Mouse (Mus musculus) hindbrain, postnatal 0 days (tissue): ENCODE data around the gene Cd3d. TPM values are rescaled to one million over a fixed set of nuclear protein-coding genes. Genes with fewer than 3 reads are reported as not detected.
"Not testable (repeated sequence)": the region's sequence is repeated elsewhere in the genome, so short reads cannot be mapped to it uniquely, and the experiment has no call there.

Source experiments
- ATAC-seq: fragments of 200-750 bp; cut with Nextera tagmentation; 2 replicates; pipeline ENCODE4 v1.8.0; 2017; ENCODE audit warnings: mild to moderate bottlenecking, moderate TSS enrichment, moderate library complexity
- DNase-seq: peaks from one replicate; pipeline ENCODE4 v3.0.0-alpha.2; 2015; ENCODE audit warnings: low spot score
- H3K27ac ChIP-seq: fragments of 300-500 bp; sonication (generic); 2 replicates; pipeline ENCODE4 v1.5.1; 2014; ENCODE audit warnings: mild to moderate bottlenecking
- H3K27me3 ChIP-seq: fragments of 300-500 bp; sonication (generic); 2 replicates; pipeline ENCODE4 v1.6.1; 2014; ENCODE audit warnings: low read length, mixed read lengths; ENCODE audit not compliant: insufficient read depth
- H3K36me3 ChIP-seq: fragments of 300-500 bp; sonication (generic); 2 replicates; pipeline ENCODE4 v1.6.1; 2014; ENCODE audit warnings: low read length, mixed read lengths; ENCODE audit not compliant: insufficient read depth
- H3K4me1 ChIP-seq: fragments of 300-500 bp; sonication (generic); 2 replicates; pipeline ENCODE4 v1.6.1; 2014; ENCODE audit warnings: antibody characterized with exemption, low read length, mixed read lengths; ENCODE audit not compliant: insufficient read depth
- H3K4me2 ChIP-seq: fragments of 300-500 bp; sonication (generic); 2 replicates; pipeline ENCODE4 v1.6.1; 2014; ENCODE audit warnings: low read depth, mild to moderate bottlenecking, low read length, moderate library complexity, mixed read lengths
- H3K4me3 ChIP-seq: fragments of 300-500 bp; sonication (generic); 2 replicates; pipeline ENCODE4 v1.5.1; 2014; ENCODE audit warnings: low read length
- H3K9ac ChIP-seq: fragments of 300-500 bp; sonication (generic); replicated peaks from 2 replicates; pipeline ENCODE4 v1.6.1; 2014; ENCODE audit warnings: mild to moderate bottlenecking, low read length, moderate library complexity, mixed read lengths
- H3K9me3 ChIP-seq: fragments of 300-500 bp; sonication (generic); 2 replicates; pipeline ENCODE4 v1.6.1; 2016; ENCODE audit warnings: low read length, mixed read lengths
- CTCF ChIP-seq: IDR thresholded peaks from 2 replicates; pipeline ENCODE4 v1.5.1; 2016; ENCODE audit warnings: antibody characterized with exemption, control low read depth, low read depth
- WGBS: fragments of 180-500 bp; shearing (Covaris S2); extraction: QIAGEN DNeasy Blood & Tissue Kit; methylation state at CpG from one replicate; pipeline ENCODE4 v1.1.7; 2014; 5-methylcytosine and 5-hydroxymethylcytosine counted together
- polyA plus RNA-seq: library from polyadenylated mRNA; unstranded; fragments of >200 nt; fragmentation: Nextera tagmentation; extraction: Ambion mirVana; gene quantifications from 2 replicates; pipeline ENCODE4 v1.2.1, GENCODE M21; 2015
- total RNA-seq: library from RNA; depleted of rRNA; stranded (reverse); fragments of >200 nt; gene quantifications from 2 replicates; pipeline ENCODE4 v1.2.3, GENCODE M21; 2014

Gene Cd3d
- total and polyA plus RNA-seq, 2 experiments from 2014 or later: 0.09 TPM; not detected in 1

GRCm38 (mm10) chr9:44965833-44966466 is 15.6 kb upstream of the Cd3d start:
- WGBS: 13% methylated on average over 10 of the region's 10 CpGs
- Histone ChIP-seq H3K27me3 (no peaks in the 10 kb centered on the region), H3K27ac (peak overlapping the region; percentile 67), H3K9me3 (no peaks in the 10 kb centered on the region), H3K36me3 (peaks cover 8% of the 10 kb centered on the region; the same call in 1 of the 2 replicates), H3K4me1 (peaks cover 7% of the 10 kb centered on the region), H3K9ac (peak overlapping the region; percentile 52), H3K4me3 (peak overlapping the region; percentile 60), H3K4me2 (peak overlapping the region; percentile 93)
- DNase-seq (no peak), ATAC-seq (no peak)
- no peak for TF ChIP-seq CTCF

- Histone ChIP-seq H3K27me3 (no peaks in the 10 kb centered on the region), H3K9me3 (no peaks in the 10 kb centered on the region), H3K36me3 (no peaks in the 10 kb centered on the region), H3K4me3 (no peak overlapping the region), H3K27ac (no peak overlapping the region), H3K9ac (no peak overlapping the region), H3K4me1 (peaks cover 7% of the 10 kb centered on the region), H3K4me2 (no peak overlapping the region)
- 29% methylated on average over 3 of the region's 3 CpGs for WGBS
- ATAC-seq: no peak
- peak; percentile 75 for DNase-seq
- TF ChIP-seq CTCF: peak; percentile 80
Measured at GRCm38 (mm10) chr9:44966815-44967242, 14.8 kb upstream of the Cd3d start.

GRCm38 (mm10) chr9:44967763-44968162 is 13.8 kb upstream of the Cd3d start:
- H3K36me3 ChIP-seq, H3K4me1 ChIP-seq, H3K27ac ChIP-seq, H3K4me3 ChIP-seq, H3K9me3 ChIP-seq, ATAC-seq, H3K4me2 ChIP-seq, H3K27me3 ChIP-seq, H3K9ac ChIP-seq, DNase-seq: not testable (repeated sequence)
- WGBS: 87% methylated on average over 5 of the region's 5 CpGs

- H3K36me3 ChIP-seq: no peaks in the 10 kb centered on the region
- H3K9me3 ChIP-seq: no peaks in the 10 kb centered on the region
- H3K4me1 ChIP-seq: peaks cover 4% of the 10 kb centered on the region
- no peak overlapping the region for H3K4me3 ChIP-seq
- H3K9ac ChIP-seq: no peak overlapping the region
- ATAC-seq (no peak), DNase-seq (no peak)
- H3K27ac ChIP-seq: no peak overlapping the region
- 79% methylated on average over 1 of the region's 1 CpGs for WGBS
- no peak overlapping the region for H3K4me2 ChIP-seq
- TF ChIP-seq CTCF: peak; percentile 30; the same call in 1 of the 2 replicates
- peaks cover 7% of the 10 kb centered on the region; the same call in 1 of the 2 replicates for H3K27me3 ChIP-seq
Measured at GRCm38 (mm10) chr9:44969450-44969849, 12.1 kb upstream of the Cd3d start.

- Histone ChIP-seq H3K9me3 (no peaks in the 10 kb centered on the region), H3K9ac (no peak overlapping the region), H3K27ac (no peak overlapping the region), H3K36me3 (no peaks in the 10 kb centered on the region), H3K4me3 (no peak overlapping the region), H3K4me1 (no peaks in the 10 kb centered on the region), H3K27me3 (peaks cover 7% of the 10 kb centered on the region; the same call in 1 of the 2 replicates), H3K4me2 (no peak overlapping the region)
- no peak for TF ChIP-seq CTCF
- DNase-seq (no peak), ATAC-seq (no peak)
- WGBS: 75% methylated on average over 6 of the region's 6 CpGs
Measured at GRCm38 (mm10) chr9:44977813-44978212, 3.8 kb upstream of the Cd3d start.

GRCm38 (mm10) chr9:44979806-44980205 is 1.8 kb upstream of the Cd3d start:
- Histone ChIP-seq H3K4me3 (no peak overlapping the region), H3K36me3 (no peaks in the 10 kb centered on the region), H3K27me3 (no peaks in the 10 kb centered on the region), H3K9ac (no peak overlapping the region), H3K4me1 (no peaks in the 10 kb centered on the region), H3K9me3 (no peaks in the 10 kb centered on the region), H3K27ac (no peak overlapping the region), H3K4me2 (no peak overlapping the region)
- DNase-seq (no peak), ATAC-seq (no peak)
- 86% methylated on average over 7 of the region's 7 CpGs for WGBS
- no peak for TF ChIP-seq CTCF

- Histone ChIP-seq H3K9ac (no peak within 1 kb of the TSS), H3K4me2 (no peak within 1 kb of the TSS), H3K4me1 (no peaks in the 10 kb centered on the region), H3K9me3 (no peaks in the 10 kb centered on the region), H3K4me3 (no peak within 1 kb of the TSS), H3K27ac (no peak within 1 kb of the TSS), H3K36me3 (no peaks in the 10 kb centered on the region), H3K27me3 (no peaks in the 10 kb centered on the region)
- TF ChIP-seq CTCF: no peak
- ATAC-seq (no peak), DNase-seq (no peak)
- WGBS: 66% methylated on average over 3 of the region's 3 CpGs
Measured at GRCm38 (mm10) chr9:44980242-44980641, 1.3 kb upstream of the Cd3d start, which contains the start of gene Cd3g. TSS of gene Cd3g (minus strand) at chr9:44980431.
